Mouse (Mus musculus): ENCODE measurements at regions not wholly inside any gene's neighbourhood (a gene's known extent, or its start where the extent isn't known, plus 50 kb on each side); places are given as distances from the start of the nearest gene placed in this dataset.

GRCm38 (mm10) chr10:84137019-84137658 lies 303.3 kb downstream of the Nuak1 start:
- Histone ChIP-seq H3K9ac (ENCODE audit: low read depth, low read length) (no peak overlapping the region), H3K4me1 (ENCODE audit: control insufficient read depth, insufficient read depth, low read length) (no peaks in the 10 kb centered on the region), H3K27me3 (ENCODE audit: control insufficient read depth, insufficient read depth, low read length) (no peaks in the 10 kb centered on the region), H3K27ac (replicated peaks; ENCODE audit: insufficient read depth, low read depth, low read length) (no peak overlapping the region), H3K36me3 (ENCODE audit: control insufficient read depth, insufficient read depth, low read length) (no peaks in the 10 kb centered on the region), H3K79me2 (ENCODE audit: control insufficient read depth, insufficient read depth, low read length) (no peaks in the 10 kb centered on the region), H3K4me3 (ENCODE audit: insufficient read depth, low read depth, low read length) (no peak overlapping the region)
- WGBS = 82% methylated on average over 4 of the region's 4 CpGs
- no peak for DNase-seq (ENCODE audit: extremely low read depth, low read depth, low spot score)
- TF ChIP-seq CTCF (IDR thresholded peaks at IDR 0.05; ENCODE audit: low read depth, low read length) (no peak), POLR2A (IDR thresholded peaks at IDR 0.05; ENCODE audit: extremely low read depth, insufficient read depth, low read length) (no peak)

GRCm38 (mm10) chr10:84142741-84143454 lies 297.5 kb downstream of the Nuak1 start:
- H3K27me3 ChIP-seq (ENCODE audit: control insufficient read depth, insufficient read depth, low read length) = no peaks in the 10 kb centered on the region
- no peak overlapping the region for H3K27ac ChIP-seq (replicated peaks; ENCODE audit: insufficient read depth, low read depth, low read length)
- H3K4me3 ChIP-seq (ENCODE audit: insufficient read depth, low read depth, low read length) = no peak overlapping the region
- H3K36me3 ChIP-seq (ENCODE audit: control insufficient read depth, insufficient read depth, low read length) = no peaks in the 10 kb centered on the region
- 83% methylated on average over 8 of the region's 8 CpGs for WGBS
- H3K4me1 ChIP-seq (ENCODE audit: control insufficient read depth, insufficient read depth, low read length) = no peaks in the 10 kb centered on the region
- no peak for DNase-seq (ENCODE audit: extremely low read depth, low read depth, low spot score)
- TF ChIP-seq CTCF (IDR thresholded peaks at IDR 0.05; ENCODE audit: low read depth, low read length) (no peak), POLR2A (IDR thresholded peaks at IDR 0.05; ENCODE audit: extremely low read depth, insufficient read depth, low read length) (no peak)
- no peaks in the 10 kb centered on the region for H3K79me2 ChIP-seq (ENCODE audit: control insufficient read depth, insufficient read depth, low read length)
- H3K9ac ChIP-seq (ENCODE audit: low read depth, low read length) = no peak overlapping the region

GRCm38 (mm10) chr10:84143674-84144343 lies 296.6 kb downstream of the Nuak1 start:
- no peak overlapping the region for H3K27ac ChIP-seq (replicated peaks; ENCODE audit: insufficient read depth, low read depth, low read length)
- 71% methylated on average over 5 of the region's 5 CpGs for WGBS
- no peak for DNase-seq (ENCODE audit: extremely low read depth, low read depth, low spot score)
- no peak overlapping the region for H3K4me3 ChIP-seq (ENCODE audit: insufficient read depth, low read depth, low read length)
- no peaks in the 10 kb centered on the region for H3K4me1 ChIP-seq (ENCODE audit: control insufficient read depth, insufficient read depth, low read length)
- no peaks in the 10 kb centered on the region for H3K27me3 ChIP-seq (ENCODE audit: control insufficient read depth, insufficient read depth, low read length)
- H3K79me2 ChIP-seq (ENCODE audit: control insufficient read depth, insufficient read depth, low read length) = no peaks in the 10 kb centered on the region
- TF ChIP-seq POLR2A (IDR thresholded peaks at IDR 0.05; ENCODE audit: extremely low read depth, insufficient read depth, low read length) = no peak
- TF ChIP-seq CTCF (IDR thresholded peaks at IDR 0.05; ENCODE audit: low read depth, low read length) = no peak
- H3K36me3 ChIP-seq (ENCODE audit: control insufficient read depth, insufficient read depth, low read length) = no peaks in the 10 kb centered on the region
- H3K9ac ChIP-seq (ENCODE audit: low read depth, low read length) = no peak overlapping the region

- no peaks in the 10 kb centered on the region for H3K36me3 ChIP-seq (ENCODE audit: control insufficient read depth, insufficient read depth, low read length)
- H3K27me3 ChIP-seq (ENCODE audit: control insufficient read depth, insufficient read depth, low read length) = no peaks in the 10 kb centered on the region
- no peaks in the 10 kb centered on the region for H3K4me1 ChIP-seq (ENCODE audit: control insufficient read depth, insufficient read depth, low read length)
- no peak for TF ChIP-seq POLR2A (IDR thresholded peaks at IDR 0.05; ENCODE audit: extremely low read depth, insufficient read depth, low read length)
- no peak for TF ChIP-seq CTCF (IDR thresholded peaks at IDR 0.05; ENCODE audit: low read depth, low read length)
- no peak overlapping the region for H3K4me3 ChIP-seq (ENCODE audit: insufficient read depth, low read depth, low read length)
- H3K27ac ChIP-seq (replicated peaks; ENCODE audit: insufficient read depth, low read depth, low read length) = no peak overlapping the region
- no peak for DNase-seq (ENCODE audit: extremely low read depth, low read depth, low spot score)
- H3K9ac ChIP-seq (ENCODE audit: low read depth, low read length) = no peak overlapping the region
- H3K79me2 ChIP-seq (ENCODE audit: control insufficient read depth, insufficient read depth, low read length) = no peaks in the 10 kb centered on the region
Measured at GRCm38 (mm10) chr10:84144344-84144687, 296.1 kb downstream of the Nuak1 start.

GRCm38 (mm10) chr10:84147305-84147984 lies 293.0 kb downstream of the Nuak1 start:
- Histone ChIP-seq H3K4me3 (ENCODE audit: insufficient read depth, low read depth, low read length) (no peak overlapping the region), H3K27ac (replicated peaks; ENCODE audit: insufficient read depth, low read depth, low read length) (no peak overlapping the region), H3K4me1 (ENCODE audit: control insufficient read depth, insufficient read depth, low read length) (no peaks in the 10 kb centered on the region), H3K27me3 (ENCODE audit: control insufficient read depth, insufficient read depth, low read length) (no peaks in the 10 kb centered on the region), H3K79me2 (ENCODE audit: control insufficient read depth, insufficient read depth, low read length) (no peaks in the 10 kb centered on the region), H3K36me3 (ENCODE audit: control insufficient read depth, insufficient read depth, low read length) (no peaks in the 10 kb centered on the region), H3K9ac (ENCODE audit: low read depth, low read length) (no peak overlapping the region)
- TF ChIP-seq POLR2A (IDR thresholded peaks at IDR 0.05; ENCODE audit: extremely low read depth, insufficient read depth, low read length) (no peak), CTCF (IDR thresholded peaks at IDR 0.05; ENCODE audit: low read depth, low read length) (no peak)
- WGBS = 74% methylated on average over 2 of the region's 2 CpGs
- DNase-seq (ENCODE audit: extremely low read depth, low read depth, low spot score) = peak; percentile 11
